Mouse (Mus musculus): ENCODE measurements around the gene Sez6l. TPM values are rescaled to one million over a fixed set of nuclear protein-coding genes. Genes with fewer than 3 reads are reported as not detected.
A peak's percentile ranks its signal among the peaks of the same experiment; 100 is the strongest.

Sez6l gene
- polyA plus RNA-seq, 1 experiment from 2014 or later, result 0.38 TPM

- no peak overlapping the region for H3K27ac ChIP-seq (ENCODE audit: low read length)
- H3K4me1 ChIP-seq (replicated peaks; ENCODE audit: control insufficient read depth, insufficient read depth, low read length), result peaks cover 4% of the 10 kb centered on the region; the same call in 1 of the 2 replicates
- no peaks in the 10 kb centered on the region for H3K27me3 ChIP-seq (ENCODE audit: control insufficient read depth, insufficient read depth, low read depth, low read length)
- H3K4me3 ChIP-seq (ENCODE audit: low read length), result no peak overlapping the region
- H3K9ac ChIP-seq (ENCODE audit: low read length), result no peak overlapping the region
- no peaks in the 10 kb centered on the region for H3K36me3 ChIP-seq (ENCODE audit: control insufficient read depth, insufficient read depth, low read length)
- no peak overlapping the region for H3K4me2 ChIP-seq (ENCODE audit: low read depth, low read length)
- H3K9me3 ChIP-seq (ENCODE audit: control insufficient read depth, low read length), result no peaks in the 10 kb centered on the region
- 63% methylated on average over 7 of the region's 7 CpGs for WGBS
- ATAC-seq (ENCODE audit: low read depth), result no peak
Measured at GRCm38 (mm10) chr5:112496753-112497369, 80.1 kb downstream of the Sez6l start.

GRCm38 (mm10) chr5:112493492-112493891 lies 83.5 kb downstream of the Sez6l start:
- Histone ChIP-seq H3K9ac (ENCODE audit: low read length) (no peak overlapping the region), H3K36me3 (ENCODE audit: control insufficient read depth, insufficient read depth, low read length) (no peaks in the 10 kb centered on the region), H3K4me2 (ENCODE audit: low read depth, low read length) (no peak overlapping the region), H3K9me3 (ENCODE audit: control insufficient read depth, low read length) (no peaks in the 10 kb centered on the region), H3K4me1 (replicated peaks; ENCODE audit: control insufficient read depth, insufficient read depth, low read length) (0 out of 2 replicates have a peak, but pooled peaks cover 2% of the 10 kb centered on the region), H3K27ac (ENCODE audit: low read length) (no peak overlapping the region), H3K4me3 (ENCODE audit: low read length) (no peak overlapping the region), H3K27me3 (ENCODE audit: control insufficient read depth, insufficient read depth, low read depth, low read length) (no peaks in the 10 kb centered on the region)
- WGBS, result 28% methylated on average over 11 of the region's 11 CpGs
- peak; percentile 72 for ATAC-seq (ENCODE audit: low read depth)

GRCm38 (mm10) chr5:112491489-112491888 lies 85.5 kb downstream of the Sez6l start:
- ATAC-seq (ENCODE audit: low read depth), result no peak
- no peaks in the 10 kb centered on the region for H3K27me3 ChIP-seq (ENCODE audit: control insufficient read depth, insufficient read depth, low read depth, low read length)
- H3K4me3 ChIP-seq (ENCODE audit: low read length), result no peak overlapping the region
- H3K9ac ChIP-seq (ENCODE audit: low read length), result no peak overlapping the region
- no peaks in the 10 kb centered on the region for H3K36me3 ChIP-seq (ENCODE audit: control insufficient read depth, insufficient read depth, low read length)
- WGBS, result 61% methylated on average over 11 of the region's 11 CpGs
- H3K4me2 ChIP-seq (ENCODE audit: low read depth, low read length), result no peak overlapping the region
- H3K4me1 ChIP-seq (replicated peaks; ENCODE audit: control insufficient read depth, insufficient read depth, low read length), result 0 out of 2 replicates have a peak, but pooled peaks cover 2% of the 10 kb centered on the region
- no peak overlapping the region for H3K27ac ChIP-seq (ENCODE audit: low read length)
- H3K9me3 ChIP-seq (ENCODE audit: control insufficient read depth, low read length), result no peaks in the 10 kb centered on the region

GRCm38 (mm10) chr5:112488101-112488776 lies 88.7 kb downstream of the Sez6l start:
- 70% methylated on average over 8 of the region's 8 CpGs for WGBS
- H3K9me3 ChIP-seq (ENCODE audit: control insufficient read depth, low read length), result no peaks in the 10 kb centered on the region
- H3K4me2 ChIP-seq (ENCODE audit: low read depth, low read length), result no peak overlapping the region
- no peak overlapping the region for H3K4me3 ChIP-seq (ENCODE audit: low read length)
- H3K9ac ChIP-seq (ENCODE audit: low read length), result no peak overlapping the region
- H3K4me1 ChIP-seq (replicated peaks; ENCODE audit: control insufficient read depth, insufficient read depth, low read length), result no peaks in the 10 kb centered on the region
- H3K27ac ChIP-seq (ENCODE audit: low read length), result no peak overlapping the region
- no peak for ATAC-seq (ENCODE audit: low read depth)
- H3K27me3 ChIP-seq (ENCODE audit: control insufficient read depth, insufficient read depth, low read depth, low read length), result no peaks in the 10 kb centered on the region
- H3K36me3 ChIP-seq (ENCODE audit: control insufficient read depth, insufficient read depth, low read length), result no peaks in the 10 kb centered on the region

- Histone ChIP-seq H3K9ac (ENCODE audit: low read length) (no peak overlapping the region), H3K4me1 (replicated peaks; ENCODE audit: control insufficient read depth, insufficient read depth, low read length) (no peaks in the 10 kb centered on the region), H3K36me3 (ENCODE audit: control insufficient read depth, insufficient read depth, low read length) (no peaks in the 10 kb centered on the region), H3K9me3 (ENCODE audit: control insufficient read depth, low read length) (no peaks in the 10 kb centered on the region), H3K27ac (ENCODE audit: low read length) (no peak overlapping the region), H3K4me2 (ENCODE audit: low read depth, low read length) (no peak overlapping the region), H3K4me3 (ENCODE audit: low read length) (no peak overlapping the region), H3K27me3 (ENCODE audit: control insufficient read depth, insufficient read depth, low read depth, low read length) (no peaks in the 10 kb centered on the region)
- no peak for ATAC-seq (ENCODE audit: low read depth)
- WGBS, result 91% methylated on average over 1 of the region's 1 CpGs
Measured at GRCm38 (mm10) chr5:112487504-112487903, 89.5 kb downstream of the Sez6l start.

GRCm38 (mm10) chr5:112486415-112486814 lies 90.6 kb downstream of the Sez6l start:
- Histone ChIP-seq H3K36me3 (ENCODE audit: control insufficient read depth, insufficient read depth, low read length) (no peaks in the 10 kb centered on the region), H3K4me2 (ENCODE audit: low read depth, low read length) (no peak overlapping the region), H3K4me3 (ENCODE audit: low read length) (no peak overlapping the region), H3K9me3 (ENCODE audit: control insufficient read depth, low read length) (no peaks in the 10 kb centered on the region), H3K27me3 (ENCODE audit: control insufficient read depth, insufficient read depth, low read depth, low read length) (no peaks in the 10 kb centered on the region), H3K27ac (ENCODE audit: low read length) (no peak overlapping the region), H3K9ac (ENCODE audit: low read length) (no peak overlapping the region), H3K4me1 (replicated peaks; ENCODE audit: control insufficient read depth, insufficient read depth, low read length) (no peaks in the 10 kb centered on the region)
- no peak for ATAC-seq (ENCODE audit: low read depth)
- 47% methylated on average over 5 of the region's 5 CpGs for WGBS

GRCm38 (mm10) chr5:112484924-112485715 lies 91.9 kb downstream of the Sez6l start:
- H3K4me2 ChIP-seq (ENCODE audit: low read depth, low read length), result no peak overlapping the region
- H3K27me3 ChIP-seq (ENCODE audit: control insufficient read depth, insufficient read depth, low read depth, low read length), result no peaks in the 10 kb centered on the region
- ATAC-seq (ENCODE audit: low read depth), result no peak
- no peak overlapping the region for H3K27ac ChIP-seq (ENCODE audit: low read length)
- WGBS, result 29% methylated on average over 13 of the region's 13 CpGs
- H3K4me1 ChIP-seq (replicated peaks; ENCODE audit: control insufficient read depth, insufficient read depth, low read length), result no peaks in the 10 kb centered on the region
- no peaks in the 10 kb centered on the region for H3K36me3 ChIP-seq (ENCODE audit: control insufficient read depth, insufficient read depth, low read length)
- no peak overlapping the region for H3K9ac ChIP-seq (ENCODE audit: low read length)
- no peak overlapping the region for H3K4me3 ChIP-seq (ENCODE audit: low read length)
- no peaks in the 10 kb centered on the region for H3K9me3 ChIP-seq (ENCODE audit: control insufficient read depth, low read length)

GRCm38 (mm10) chr5:112483030-112483429 lies 94.0 kb downstream of the Sez6l start:
- H3K27me3 ChIP-seq (ENCODE audit: control insufficient read depth, insufficient read depth, low read depth, low read length), result no peaks in the 10 kb centered on the region

GRCm38 (mm10) chr5:112482551-112482950 lies 94.4 kb downstream of the Sez6l start:
- WGBS, result 50% methylated on average over 13 of the region's 13 CpGs
- ATAC-seq (ENCODE audit: low read depth), result no peak
- no peak overlapping the region for H3K4me3 ChIP-seq (ENCODE audit: low read length)
- H3K9ac ChIP-seq (ENCODE audit: low read length), result no peak overlapping the region
- no peaks in the 10 kb centered on the region for H3K4me1 ChIP-seq (replicated peaks; ENCODE audit: control insufficient read depth, insufficient read depth, low read length)
- no peaks in the 10 kb centered on the region for H3K9me3 ChIP-seq (ENCODE audit: control insufficient read depth, low read length)
- H3K27ac ChIP-seq (ENCODE audit: low read length), result no peak overlapping the region
- H3K4me2 ChIP-seq (ENCODE audit: low read depth, low read length), result no peak overlapping the region
- H3K36me3 ChIP-seq (ENCODE audit: control insufficient read depth, insufficient read depth, low read length), result no peaks in the 10 kb centered on the region
- H3K27me3 ChIP-seq (ENCODE audit: control insufficient read depth, insufficient read depth, low read depth, low read length), result no peaks in the 10 kb centered on the region

More at GRCm38 (mm10) chr5:112483030-112483429, 94.0 kb downstream of the Sez6l start:
- H3K36me3 ChIP-seq (ENCODE audit: control insufficient read depth, insufficient read depth, low read length), result no peaks in the 10 kb centered on the region
- H3K27ac ChIP-seq (ENCODE audit: low read length), result no peak overlapping the region
- H3K4me3 ChIP-seq (ENCODE audit: low read length), result no peak overlapping the region
- 73% methylated on average over 8 of the region's 8 CpGs for WGBS
- no peak overlapping the region for H3K4me2 ChIP-seq (ENCODE audit: low read depth, low read length)
- H3K4me1 ChIP-seq (replicated peaks; ENCODE audit: control insufficient read depth, insufficient read depth, low read length), result no peaks in the 10 kb centered on the region
- no peaks in the 10 kb centered on the region for H3K9me3 ChIP-seq (ENCODE audit: control insufficient read depth, low read length)
- ATAC-seq (ENCODE audit: low read depth), result no peak
- H3K9ac ChIP-seq (ENCODE audit: low read length), result no peak overlapping the region
